Mouse (Mus musculus): ENCODE measurements around the gene Ribc2.

Gene Ribc2

GRCm38 (mm10) chr15:85179528-85180180, 47.8 kb downstream of the Ribc2 start:
- DNase-seq (ENCODE audit: inconsistent ontology term): no peak

- no peak for DNase-seq (ENCODE audit: inconsistent ontology term)
Observed at GRCm38 (mm10) chr15:85180368-85180767, 48.5 kb downstream of the Ribc2 start.

- DNase-seq (ENCODE audit: inconsistent ontology term): no peak
Observed at GRCm38 (mm10) chr15:85182063-85182462, 50.2 kb downstream of the Ribc2 start.

GRCm38 (mm10) chr15:85186916-85187315, 55.0 kb downstream of the Ribc2 start:
- DNase-seq (ENCODE audit: inconsistent ontology term): no peak

- DNase-seq (ENCODE audit: inconsistent ontology term): no peak
Observed at GRCm38 (mm10) chr15:85188167-85188778, 56.4 kb downstream of the Ribc2 start.
